Mouse (Mus musculus): ENCODE measurements around the gene Senp6.

DNA sequence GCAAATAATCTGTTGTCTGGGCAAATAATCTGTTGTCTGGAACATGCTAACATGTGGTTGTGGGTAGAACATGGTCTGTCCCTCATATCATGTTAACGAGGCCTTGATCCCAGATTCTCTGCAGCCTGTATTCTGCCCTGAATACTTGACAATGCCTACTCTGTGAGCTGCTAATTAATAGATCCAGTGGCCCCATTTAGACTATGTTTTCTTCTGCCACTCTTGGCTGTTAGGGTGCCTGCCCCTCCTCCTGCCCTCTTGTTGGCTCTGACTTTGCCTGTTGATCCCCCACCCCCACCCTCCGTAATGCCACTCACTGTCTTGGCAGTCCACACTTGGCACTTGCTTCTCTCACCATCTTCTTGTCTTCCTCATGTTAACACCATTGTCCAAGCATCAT, 112.0 kb downstream of the Senp6 start:
- TF ChIP-seq TAL1 (IDR thresholded peaks at IDR 0.05; ENCODE audit: low read length), result no peak
- TF ChIP-seq GATA1 (IDR thresholded peaks at IDR 0.05; ENCODE audit: low read length), result no peak
